Mouse (Mus musculus): Measurements from ENCODE around the gene Spryd3. TPM values are rescaled to one million over a fixed set of nuclear protein-coding genes. Genes with fewer than 3 reads are reported as not detected.
A peak's percentile ranks its signal among the peaks of the same experiment; 100 is the strongest.

Gene Spryd3
- polyA plus RNA-seq, 1 experiment: 55.2 TPM

GRCm38 (mm10) chr15:102149561-102149960 is 13.5 kb upstream of the Spryd3 start:
- no peak for DNase-seq
- 82% methylated on average over 4 of the region's 4 CpGs for WGBS
- H3K4me3 ChIP-seq (replicated peaks; ENCODE audit: extremely low read depth, low read depth, low read length): no peak overlapping the region
- TF ChIP-seq CTCF (IDR thresholded peaks at IDR 0.05; ENCODE audit: insufficient read depth, low read length): no peak
- no peak for TF ChIP-seq POLR2A (IDR thresholded peaks at IDR 0.05; ENCODE audit: borderline replicate concordance, extremely low read depth, low read depth, low read length)
- H3K4me1 ChIP-seq (ENCODE audit: control insufficient read depth, insufficient read depth, low read length): 0 out of 2 replicates have a peak, but pooled peaks cover 3% of the 10 kb centered on the region

- TF ChIP-seq POLR2A (IDR thresholded peaks at IDR 0.05; ENCODE audit: borderline replicate concordance, extremely low read depth, low read depth, low read length): no peak
- TF ChIP-seq CTCF (IDR thresholded peaks at IDR 0.05; ENCODE audit: insufficient read depth, low read length): no peak
- no peak for DNase-seq
- H3K4me1 ChIP-seq (ENCODE audit: control insufficient read depth, insufficient read depth, low read length): 0 out of 2 replicates have a peak, but pooled peaks cover 3% of the 10 kb centered on the region
- 65% methylated on average over 16 of the region's 16 CpGs for WGBS
- no peak overlapping the region for H3K4me3 ChIP-seq (replicated peaks; ENCODE audit: extremely low read depth, low read depth, low read length)
These were observed 11.8 kb upstream of the Spryd3 start for GRCm38 (mm10) chr15:102147674-102148402.

GRCm38 (mm10) chr15:102146882-102147281 is 10.8 kb upstream of the Spryd3 start:
- TF ChIP-seq POLR2A (IDR thresholded peaks at IDR 0.05; ENCODE audit: borderline replicate concordance, extremely low read depth, low read depth, low read length) (no peak), CTCF (IDR thresholded peaks at IDR 0.05; ENCODE audit: insufficient read depth, low read length) (peak; percentile 39; the same call in 1 of the 2 replicates)
- peak; percentile 46 for DNase-seq
- Histone ChIP-seq H3K4me3 (replicated peaks; ENCODE audit: extremely low read depth, low read depth, low read length) (no peak overlapping the region), H3K4me1 (ENCODE audit: control insufficient read depth, insufficient read depth, low read length) (0 out of 2 replicates have a peak, but pooled peaks cover 5% of the 10 kb centered on the region)
- WGBS: 3% methylated on average over 1 of the region's 1 CpGs

GRCm38 (mm10) chr15:102146089-102146488 is 10.1 kb upstream of the Spryd3 start:
- TF ChIP-seq POLR2A (IDR thresholded peaks at IDR 0.05; ENCODE audit: borderline replicate concordance, extremely low read depth, low read depth, low read length) (no peak), CTCF (IDR thresholded peaks at IDR 0.05; ENCODE audit: insufficient read depth, low read length) (no peak)
- DNase-seq: no peak
- no peak overlapping the region for H3K4me3 ChIP-seq (replicated peaks; ENCODE audit: extremely low read depth, low read depth, low read length)
- H3K4me1 ChIP-seq (ENCODE audit: control insufficient read depth, insufficient read depth, low read length): 0 out of 2 replicates have a peak, but pooled peaks cover 5% of the 10 kb centered on the region
- 81% methylated on average over 5 of the region's 5 CpGs for WGBS

- WGBS: 78% methylated on average over 10 of the region's 10 CpGs
- H3K4me1 ChIP-seq (ENCODE audit: control insufficient read depth, insufficient read depth, low read length): 0 out of 2 replicates have a peak, but pooled peaks cover 2% of the 10 kb centered on the region
- H3K4me3 ChIP-seq (replicated peaks; ENCODE audit: extremely low read depth, low read depth, low read length): peak overlapping the region; percentile 64
- TF ChIP-seq CTCF (IDR thresholded peaks at IDR 0.05; ENCODE audit: insufficient read depth, low read length): no peak
- no peak for TF ChIP-seq POLR2A (IDR thresholded peaks at IDR 0.05; ENCODE audit: borderline replicate concordance, extremely low read depth, low read depth, low read length)
- DNase-seq: no peak
These were observed 9.3 kb upstream of the Spryd3 start for GRCm38 (mm10) chr15:102145330-102145729.

GRCm38 (mm10) chr15:102144726-102145125 is 8.7 kb upstream of the Spryd3 start:
- H3K4me3 ChIP-seq (replicated peaks; ENCODE audit: extremely low read depth, low read depth, low read length): peak overlapping the region; percentile 64
- H3K4me1 ChIP-seq (ENCODE audit: control insufficient read depth, insufficient read depth, low read length): 0 out of 2 replicates have a peak, but pooled peaks cover 2% of the 10 kb centered on the region
- no peak for DNase-seq
- whole genome bisulfite sequencing: 37% methylated on average over 19 of the region's 19 CpGs
- TF ChIP-seq CTCF (IDR thresholded peaks at IDR 0.05; ENCODE audit: insufficient read depth, low read length) (no peak), POLR2A (IDR thresholded peaks at IDR 0.05; ENCODE audit: borderline replicate concordance, extremely low read depth, low read depth, low read length) (no peak)

GRCm38 (mm10) chr15:102144274-102144711 is 8.3 kb upstream of the Spryd3 start, which contains the start of gene Igfbp6:
Igfbp6 (plus strand) TSS chr15:102144362.
- DNase-seq: peak; percentile 48
- WGBS: 17% methylated on average over 22 of the region's 22 CpGs
- peak within 1 kb of the TSS; percentile 64 for H3K4me3 ChIP-seq (replicated peaks; ENCODE audit: extremely low read depth, low read depth, low read length)

GRCm38 (mm10) chr15:102142914-102143912 is 7.2 kb upstream of the Spryd3 start:
- peak; percentile 83 for DNase-seq
- H3K4me3 ChIP-seq (replicated peaks; ENCODE audit: extremely low read depth, low read depth, low read length): no peak overlapping the region
- 0 out of 2 replicates have a peak, but pooled peaks cover 2% of the 10 kb centered on the region for H3K4me1 ChIP-seq (ENCODE audit: control insufficient read depth, insufficient read depth, low read length)
- WGBS: 41% methylated on average over 23 of the region's 23 CpGs
- TF ChIP-seq CTCF (IDR thresholded peaks at IDR 0.05; ENCODE audit: insufficient read depth, low read length) (no peak), POLR2A (IDR thresholded peaks at IDR 0.05; ENCODE audit: borderline replicate concordance, extremely low read depth, low read depth, low read length) (peak; percentile 93; the same call in 1 of the 2 replicates)

More at GRCm38 (mm10) chr15:102144274-102144711, 8.3 kb upstream of the Spryd3 start, which contains the start of gene Igfbp6:
- TF ChIP-seq POLR2A (IDR thresholded peaks at IDR 0.05; ENCODE audit: borderline replicate concordance, extremely low read depth, low read depth, low read length): peak; percentile 86; the same call in 1 of the 2 replicates
- TF ChIP-seq CTCF (IDR thresholded peaks at IDR 0.05; ENCODE audit: insufficient read depth, low read length): no peak
- H3K4me1 ChIP-seq (ENCODE audit: control insufficient read depth, insufficient read depth, low read length): 0 out of 2 replicates have a peak, but pooled peaks cover 2% of the 10 kb centered on the region

GRCm38 (mm10) chr15:102141120-102141519 is 5.1 kb upstream of the Spryd3 start:
- Histone ChIP-seq H3K4me1 (ENCODE audit: control insufficient read depth, insufficient read depth, low read length) (peaks cover 6% of the 10 kb centered on the region), H3K4me3 (replicated peaks; ENCODE audit: extremely low read depth, low read depth, low read length) (no peak overlapping the region)
- TF ChIP-seq CTCF (IDR thresholded peaks at IDR 0.05; ENCODE audit: insufficient read depth, low read length): no peak
- TF ChIP-seq POLR2A (IDR thresholded peaks at IDR 0.05; ENCODE audit: borderline replicate concordance, extremely low read depth, low read depth, low read length): no peak
- DNase-seq: no peak
- WGBS: 86% methylated on average over 5 of the region's 5 CpGs
